Mouse (Mus musculus) frontal cortex, postnatal 25 days (tissue): Measurements from ENCODE around the gene Cep152.

Experiments used
- DNase-seq, 2 experiments: peaks; one replicate each; pipeline ENCODE4 v3.0.0; 2022; ENCODE audit warnings: low spot score in 2 of 2

Cep152 gene

DNA sequence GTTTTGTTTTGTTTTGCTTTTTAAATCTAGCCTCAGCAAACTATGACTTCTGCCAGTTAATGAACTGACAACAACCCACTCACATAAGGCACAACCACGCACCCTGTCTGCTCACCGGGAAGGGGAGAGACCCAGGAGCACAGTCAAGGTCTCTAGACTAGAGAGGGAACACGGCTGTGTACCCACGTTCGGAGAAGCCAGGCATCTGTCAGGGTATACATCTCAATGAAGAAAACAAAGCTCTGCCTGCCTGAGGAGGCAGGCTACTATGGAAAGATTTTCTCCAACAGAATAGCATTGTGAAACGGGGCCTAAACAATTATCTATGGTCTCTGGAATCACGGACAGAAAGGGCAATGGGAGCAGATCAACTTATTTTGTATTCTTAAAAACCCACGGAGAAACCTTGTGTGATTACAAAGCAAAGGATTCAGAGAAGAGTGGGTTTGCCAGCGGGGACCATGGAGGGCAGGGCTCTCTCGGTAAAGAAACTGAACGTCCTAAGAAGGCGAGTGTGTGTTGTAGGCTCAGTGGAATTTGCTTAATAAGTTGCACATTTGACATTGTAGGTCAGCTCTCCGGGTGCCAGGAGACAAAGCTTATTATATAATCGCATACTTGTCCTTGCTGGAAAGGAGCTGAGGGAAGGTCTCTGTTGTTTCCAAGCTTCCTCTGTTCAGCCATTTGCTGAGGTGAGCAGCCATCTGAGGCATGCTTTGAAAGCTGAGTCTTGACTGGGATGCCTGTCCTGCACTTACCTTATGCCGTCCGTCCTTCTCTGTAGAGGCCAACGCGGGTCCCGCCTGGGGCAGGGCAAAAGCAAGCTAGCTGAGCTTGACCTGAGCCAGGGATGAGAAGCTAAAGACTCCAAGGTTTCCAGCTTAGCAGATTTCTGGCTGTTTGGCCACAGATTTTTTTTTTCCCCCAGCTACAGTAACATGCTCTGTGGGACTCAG is 66.0 kb downstream of the Cep152 start:
- DNase-seq = no peak

DNA sequence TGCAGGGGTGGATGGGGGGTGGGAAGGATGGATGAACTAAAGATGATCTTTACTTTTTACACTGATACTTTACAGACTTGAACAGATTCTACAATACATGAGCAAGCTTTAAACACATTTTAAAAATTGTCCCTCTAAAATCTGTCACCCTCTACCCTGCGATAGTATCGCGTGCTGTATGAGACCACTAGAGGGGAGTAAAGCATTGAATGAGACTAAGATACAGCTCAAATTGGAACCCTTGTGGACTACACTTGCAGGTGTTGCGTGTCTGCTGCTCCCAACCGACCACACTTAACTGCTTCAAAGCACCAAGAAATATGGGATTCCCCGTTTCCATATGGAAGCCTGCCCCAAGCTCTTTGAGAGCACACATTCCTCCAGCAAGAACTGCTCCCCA is 69.1 kb downstream of the Cep152 start:
- no peak for DNase-seq

DNA sequence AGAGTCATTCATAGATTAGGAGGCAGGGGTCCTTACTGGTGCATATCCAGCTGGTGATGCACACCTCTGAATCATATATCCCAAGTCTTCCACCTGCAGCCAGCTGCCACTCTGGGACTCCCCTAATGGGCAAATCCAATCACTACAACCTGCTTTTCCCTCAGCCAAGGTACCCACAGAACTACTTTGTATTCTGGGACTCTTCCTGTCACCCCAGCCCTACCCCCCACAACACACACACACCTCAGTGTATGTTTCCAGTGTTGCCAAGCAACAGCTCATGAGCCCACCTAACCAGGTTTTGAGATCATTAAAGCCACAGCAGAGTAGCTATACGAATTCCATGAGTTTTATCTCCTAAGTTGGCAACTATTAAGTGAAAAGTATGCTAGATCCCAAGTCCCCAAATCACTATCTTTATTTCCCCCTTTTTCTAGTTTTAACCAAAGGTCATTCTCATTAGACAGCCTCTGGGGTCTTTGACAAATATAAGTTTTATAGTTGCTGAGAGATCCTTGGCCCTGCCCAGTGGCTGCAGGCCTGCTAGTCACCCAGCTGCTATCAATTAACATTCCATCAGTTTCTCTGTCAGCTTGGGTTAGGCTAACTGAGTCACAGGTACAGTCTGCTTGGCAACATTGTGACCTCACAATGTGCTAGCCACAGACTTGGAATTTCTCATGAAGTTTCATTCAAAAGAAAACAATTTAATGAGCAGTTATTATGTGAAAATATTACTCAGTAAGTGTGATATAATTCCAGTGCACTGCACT is 75.9 kb downstream of the Cep152 start:
- DNase-seq = no peak

DNA sequence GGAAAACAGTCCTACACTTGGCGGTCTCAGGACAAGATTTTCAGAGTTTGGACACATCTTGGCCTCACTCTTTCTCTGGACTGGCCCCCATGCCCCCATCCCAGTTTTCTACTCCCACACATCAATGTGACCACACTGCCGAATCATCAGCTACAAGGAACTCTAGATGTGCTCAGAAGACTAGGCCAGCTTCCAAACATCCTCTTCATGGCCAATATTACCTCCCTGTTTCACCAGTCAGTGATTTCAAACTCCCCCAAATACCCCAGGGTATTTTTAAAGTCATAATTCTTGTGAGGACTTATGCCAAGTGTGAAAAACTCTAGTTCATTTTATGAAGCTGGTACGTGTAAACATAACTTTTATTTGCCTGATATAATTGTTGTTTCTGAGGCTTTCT is 79.9 kb downstream of the Cep152 start:
- no peak for DNase-seq

GRCm38 (mm10) chr2:125543646-125544045 is 81.3 kb downstream of the Cep152 start:
- DNase-seq = no peak

GRCm38 (mm10) chr2:125541451-125541850 is 83.5 kb downstream of the Cep152 start:
- DNase-seq = no peak

DNA sequence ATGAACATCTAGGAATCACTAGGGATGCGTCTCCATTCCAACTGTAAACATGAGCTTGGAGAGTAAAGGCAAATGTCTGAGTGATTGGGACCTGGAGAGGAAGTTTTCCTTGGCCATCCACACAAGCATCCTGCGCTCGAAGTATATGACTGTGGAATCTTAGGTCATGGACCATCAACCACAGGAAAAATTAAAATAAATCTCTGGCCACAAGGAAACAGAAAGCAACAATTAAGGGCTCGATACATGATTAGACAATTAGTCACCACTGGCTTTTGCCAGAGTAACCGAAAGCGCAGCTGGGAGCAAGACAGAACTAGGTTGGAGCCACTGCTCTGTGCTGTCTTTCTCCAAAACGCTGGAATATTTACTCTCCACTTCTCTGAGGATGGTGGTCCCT is 84.3 kb downstream of the Cep152 start:
- no peak for DNase-seq

DNA sequence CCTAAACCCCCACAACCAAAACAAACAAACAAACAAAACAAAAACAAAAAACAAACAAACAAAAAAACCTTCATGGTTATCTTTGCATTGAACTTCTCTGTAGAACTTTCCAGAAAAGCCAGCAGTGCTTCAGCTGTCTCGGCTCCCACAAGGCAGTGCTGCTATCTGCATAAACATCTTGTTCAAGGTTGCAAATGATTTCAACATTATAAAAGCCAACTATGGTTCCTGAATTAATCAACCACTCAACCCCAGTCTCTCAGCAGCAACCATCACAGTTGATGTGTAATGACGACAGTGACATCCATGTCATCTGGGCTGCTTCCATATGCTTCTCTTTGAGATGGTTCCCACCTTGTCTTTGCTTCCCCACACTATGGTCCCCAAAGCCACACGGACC is 85.3 kb downstream of the Cep152 start:
- DNase-seq = no peak

DNA sequence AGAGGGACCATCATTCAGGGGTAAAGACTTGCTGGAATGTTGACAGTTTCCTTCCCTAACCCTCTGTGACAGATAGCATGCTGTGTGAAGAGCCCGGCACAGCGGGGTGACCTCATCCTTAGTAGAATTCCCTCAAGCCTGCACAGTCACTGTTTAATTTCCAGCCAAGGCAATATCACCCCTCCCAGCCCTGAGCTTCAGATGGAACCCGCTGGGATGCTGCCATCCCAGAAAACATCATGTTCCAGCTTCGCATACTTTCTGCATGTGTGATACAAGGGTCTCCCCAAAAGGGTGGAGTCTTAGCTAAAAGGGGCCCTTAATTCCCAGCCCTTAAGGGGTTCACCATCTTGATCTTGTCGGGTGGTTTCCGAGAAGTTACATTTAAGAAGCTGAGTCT is 94.2 kb downstream of the Cep152 start:
- DNase-seq = no peak

- no peak for DNase-seq
Observed at GRCm38 (mm10) chr2:125526566-125526965, 98.3 kb downstream of the Cep152 start.

- DNase-seq = no peak
Observed at GRCm38 (mm10) chr2:125525484-125525883, 99.4 kb downstream of the Cep152 start.

DNA sequence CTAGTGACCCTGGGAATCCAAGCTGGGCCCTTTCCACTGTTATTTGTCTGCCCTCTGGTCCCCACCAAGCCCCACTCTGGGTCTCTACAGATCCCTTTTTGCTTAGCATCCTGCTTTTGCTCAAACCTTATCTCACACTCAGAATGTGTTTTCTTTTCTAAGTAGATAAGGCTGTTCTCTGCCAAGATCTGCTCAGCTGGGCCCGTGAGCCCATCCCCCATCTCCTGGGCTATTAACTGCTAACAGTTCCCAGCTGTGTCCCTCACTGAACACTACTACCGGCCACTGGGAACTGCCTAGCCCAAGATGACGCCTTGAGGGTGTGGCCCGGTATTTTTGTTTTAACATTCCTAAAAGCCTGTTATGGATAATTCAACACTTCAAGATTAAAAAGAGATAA is 108.3 kb downstream of the Cep152 start:
- DNase-seq = no peak

- no peak for DNase-seq
Observed at GRCm38 (mm10) chr2:125515291-125516057, 109.4 kb downstream of the Cep152 start.

DNA sequence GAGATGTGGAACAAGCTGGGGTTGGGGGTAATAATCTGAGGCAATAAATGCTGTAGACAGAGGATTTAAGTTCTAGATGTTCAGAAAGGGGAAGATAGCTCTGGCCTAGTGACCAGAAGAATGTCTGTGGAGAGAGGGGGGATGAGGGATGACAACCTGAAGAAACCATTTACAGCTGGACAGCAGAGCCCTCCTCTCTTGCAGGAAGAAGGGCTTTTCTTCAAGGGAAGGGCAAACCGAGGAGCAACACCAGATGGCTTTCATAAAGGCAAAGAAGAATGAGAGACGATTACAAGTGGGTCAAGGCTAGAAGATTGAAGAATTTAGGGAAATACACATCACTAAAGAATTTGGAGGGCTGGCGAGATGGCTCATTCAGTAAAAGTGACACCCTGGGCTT is 110.5 kb downstream of the Cep152 start:
- no peak for DNase-seq
